Mouse (Mus musculus) bone marrow, adult 2 months (tissue): ENCODE results near the gene Prss54. TPM values are rescaled to one million over a fixed set of nuclear protein-coding genes. Genes with fewer than 3 reads are reported as not detected.
"Not testable (repeated sequence)": the region's sequence is repeated elsewhere in the genome, so short reads cannot be mapped to it uniquely, and the experiment has no call there.

Source experiments
- H3K27ac ChIP-seq: fragments of 200-500 bp; 2 replicates; pipeline ENCODE4 v1.5.1; 2012; ENCODE audit warnings: low read depth, mild to moderate bottlenecking, control low read depth, inconsistent platforms, low read length; ENCODE audit not compliant: control insufficient read depth, poor library complexity, insufficient read depth
- H3K4me1 ChIP-seq: fragments of 200-500 bp; 2 replicates; pipeline ENCODE4 v1.6.1; 2011; ENCODE audit warnings: low read length; ENCODE audit not compliant: control insufficient read depth, insufficient read depth
- H3K4me3 ChIP-seq: fragments of 200-500 bp; replicated peaks from 2 replicates; pipeline ENCODE3; 2011; ENCODE audit warnings: mild to moderate bottlenecking, low read depth, low read length, control low read depth; ENCODE audit not compliant: control insufficient read depth
- CTCF ChIP-seq: fragments of 200-500 bp; IDR thresholded peaks from 2 replicates; pipeline ENCODE4 v1.5.1; 2011; ENCODE audit warnings: low read length, control low read depth; ENCODE audit not compliant: control insufficient read depth, insufficient read depth
- POLR2A ChIP-seq: fragments of 200-500 bp; IDR thresholded peaks from 2 replicates; pipeline ENCODE4 v1.6.1; 2011; ENCODE audit warnings: low read depth, mild to moderate bottlenecking, control low read depth, low read length, borderline replicate concordance; ENCODE audit not compliant: control insufficient read depth
- WGBS: fragments of 180-500 bp; shearing (Covaris S2); methylation state at CpG from one replicate; pipeline ENCODE4 v1.1.7; 2018; 5-methylcytosine and 5-hydroxymethylcytosine counted together
- polyA plus RNA-seq: library from polyadenylated mRNA; stranded (reverse); fragments of >200 nt; gene quantifications from 2 replicates; pipeline ENCODE4 v1.2.4, GENCODE M21; 2011; ENCODE audit warnings: low replicate concordance; ENCODE audit not compliant: missing spikeins, insufficient read depth, insufficient read length

The Prss54 gene
- not detected in 2 replicates for polyA plus RNA-seq

- TF ChIP-seq POLR2A (no peak), CTCF (no peak)
- Histone ChIP-seq H3K4me1 (no peaks in the 10 kb centered on the region), H3K4me3 (no peak within 1 kb of the TSS), H3K27ac (no peak within 1 kb of the TSS)
- 78% methylated on average over 10 of the region's 10 CpGs for WGBS
Measured at GRCm38 (mm10) chr8:95576240-95576639, at the start of gene Prss54. Prss54 (minus strand) TSS chr8:95576340.

- Histone ChIP-seq H3K4me3 (no peak overlapping the region), H3K4me1 (no peaks in the 10 kb centered on the region), H3K27ac (no peak overlapping the region)
- WGBS: 79% methylated on average over 2 of the region's 2 CpGs
- TF ChIP-seq POLR2A: no peak
- TF ChIP-seq CTCF: no peak
Measured at GRCm38 (mm10) chr8:95624833-95625232, 48.7 kb upstream of the Prss54 start.

GRCm38 (mm10) chr8:95620046-95620445 is 43.9 kb upstream of the Prss54 start:
- Histone ChIP-seq H3K4me3 (no peak overlapping the region), H3K27ac (no peak overlapping the region), H3K4me1 (no peaks in the 10 kb centered on the region)
- 83% methylated on average over 2 of the region's 2 CpGs for WGBS
- TF ChIP-seq POLR2A (no peak), CTCF (no peak)

GRCm38 (mm10) chr8:95616383-95616782 is 40.2 kb upstream of the Prss54 start:
- TF ChIP-seq POLR2A (no peak), CTCF (no peak)
- Histone ChIP-seq H3K27ac (no peak overlapping the region), H3K4me3 (no peak overlapping the region), H3K4me1 (no peaks in the 10 kb centered on the region)
- 77% methylated on average over 7 of the region's 7 CpGs for WGBS

- TF ChIP-seq POLR2A (no peak), CTCF (no peak)
- Histone ChIP-seq H3K27ac (no peak overlapping the region), H3K4me3 (no peak overlapping the region), H3K4me1 (no peaks in the 10 kb centered on the region)
- 71% methylated on average over 5 of the region's 5 CpGs for WGBS
Measured at GRCm38 (mm10) chr8:95611769-95612168, 35.6 kb upstream of the Prss54 start.

GRCm38 (mm10) chr8:95610749-95611148 is 34.6 kb upstream of the Prss54 start:
- no peaks in the 10 kb centered on the region for H3K4me1 ChIP-seq
- no peak overlapping the region for H3K4me3 ChIP-seq
- H3K27ac ChIP-seq: no peak overlapping the region
- 58% methylated on average over 14 of the region's 14 CpGs for WGBS
- TF ChIP-seq POLR2A: no peak
- no peak for TF ChIP-seq CTCF

GRCm38 (mm10) chr8:95609406-95609805 is 33.3 kb upstream of the Prss54 start:
- TF ChIP-seq POLR2A: no peak
- no peak for TF ChIP-seq CTCF
- WGBS: 71% methylated on average over 5 of the region's 5 CpGs

GRCm38 (mm10) chr8:95607210-95607609 is 31.1 kb upstream of the Prss54 start:
- WGBS: 59% methylated on average over 9 of the region's 9 CpGs
- Histone ChIP-seq H3K4me1 (no peaks in the 10 kb centered on the region), H3K27ac (no peak overlapping the region), H3K4me3 (no peak overlapping the region)
- TF ChIP-seq POLR2A (no peak), CTCF (no peak)

More at GRCm38 (mm10) chr8:95609406-95609805, 33.3 kb upstream of the Prss54 start:
- H3K4me3 ChIP-seq: no peak overlapping the region
- H3K27ac ChIP-seq: no peak overlapping the region
- H3K4me1 ChIP-seq: no peaks in the 10 kb centered on the region

- WGBS: 14% methylated on average over 4 of the region's 5 CpGs
- H3K4me3 ChIP-seq, H3K27ac ChIP-seq, H3K4me1 ChIP-seq: not testable (repeated sequence)
Measured at GRCm38 (mm10) chr8:95606509-95606908, 30.4 kb upstream of the Prss54 start.
